Mouse (Mus musculus) embryonic facial prominence, embryonic 13.5 days (tissue): ENCODE results near the gene Copg2. TPM values are rescaled to one million over a fixed set of nuclear protein-coding genes. Genes with fewer than 3 reads are reported as not detected.
"Not testable (repeated sequence)": the region's sequence is repeated elsewhere in the genome, so short reads cannot be mapped to it uniquely, and the experiment has no call there.

Experiments used
- ATAC-seq: fragments of 200-750 bp; cut with Nextera tagmentation; 2 replicates; pipeline ENCODE4 v1.8.0; 2017; ENCODE audit warnings: low read depth; ENCODE audit not compliant: insufficient number of reproducible peaks, insufficient read depth, low FRiP score, low TSS enrichment
- H3K27ac ChIP-seq: fragments of 300-500 bp; sonication (generic); 2 replicates; pipeline ENCODE4 v1.5.1; 2015; ENCODE audit warnings: moderate library complexity, mild to moderate bottlenecking, inconsistent platforms
- H3K27me3 ChIP-seq: fragments of 300-500 bp; sonication (generic); 2 replicates; pipeline ENCODE4 v1.6.1; 2015; ENCODE audit warnings: mild to moderate bottlenecking, inconsistent platforms
- H3K36me3 ChIP-seq: fragments of 300-500 bp; sonication (generic); 2 replicates; pipeline ENCODE4 v1.6.1; 2015; ENCODE audit warnings: mild to moderate bottlenecking, inconsistent platforms
- H3K4me1 ChIP-seq: fragments of 300-500 bp; sonication (generic); 2 replicates; pipeline ENCODE4 v1.6.1; 2015; ENCODE audit warnings: inconsistent platforms
- H3K4me2 ChIP-seq: fragments of 300-500 bp; sonication (generic); 2 replicates; pipeline ENCODE4 v1.6.1; 2015; ENCODE audit warnings: moderate library complexity, mild to moderate bottlenecking, inconsistent platforms
- H3K4me3 ChIP-seq: fragments of 300-500 bp; sonication (generic); 2 replicates; pipeline ENCODE4 v1.5.1; 2015; ENCODE audit warnings: mild to moderate bottlenecking, inconsistent platforms
- H3K9ac ChIP-seq: fragments of 300-500 bp; sonication (generic); 2 replicates; pipeline ENCODE4 v1.6.1; 2015; ENCODE audit warnings: mild to moderate bottlenecking, inconsistent platforms
- H3K9me3 ChIP-seq: fragments of 300-500 bp; sonication (generic); 2 replicates; pipeline ENCODE4 v1.6.1; 2016; ENCODE audit warnings: inconsistent platforms
- WGBS: fragments of 180-500 bp; shearing (Covaris S2); methylation state at CpG from one replicate; pipeline ENCODE4 v1.1.7; 2015; ENCODE audit warnings: mixed read lengths; 5-methylcytosine and 5-hydroxymethylcytosine counted together
- polyA plus RNA-seq: library from polyadenylated mRNA; unstranded; fragments of >200 nt; fragmentation: Nextera tagmentation; extraction: Ambion mirVana; gene quantifications from 2 replicates; pipeline ENCODE4 v1.2.1, GENCODE M21; 2015

The Copg2 gene
- polyA plus RNA-seq, 1 experiment from 2014 or later = 21.5 TPM

- Histone ChIP-seq H3K9me3 (no peaks in the 10 kb centered on the region), H3K4me2 (no peak overlapping the region)
- no peak for ATAC-seq
Observed at GRCm38 (mm10) chr6:30813626-30814025, 83.0 kb downstream of the Copg2 start.

GRCm38 (mm10) chr6:30805053-30805752 is 91.4 kb downstream of the Copg2 start:
- Histone ChIP-seq H3K4me3 (no peak overlapping the region), H3K4me1 (no peaks in the 10 kb centered on the region), H3K27ac (no peak overlapping the region), H3K27me3 (no peaks in the 10 kb centered on the region), H3K36me3 (peaks cover 25% of the 10 kb centered on the region), H3K9ac (no peak overlapping the region), H3K4me2 (no peak overlapping the region), H3K9me3 (no peaks in the 10 kb centered on the region)
- ATAC-seq = peak; percentile 18; the same call in 1 of the 2 replicates
- 89% methylated on average over 5 of the region's 5 CpGs for WGBS

More at GRCm38 (mm10) chr6:30813626-30814025, 83.0 kb downstream of the Copg2 start:
- Histone ChIP-seq H3K4me1 (no peaks in the 10 kb centered on the region), H3K27ac (no peak overlapping the region), H3K4me3 (no peak overlapping the region), H3K36me3 (peaks cover 6% of the 10 kb centered on the region; the same call in 1 of the 2 replicates), H3K27me3 (no peaks in the 10 kb centered on the region), H3K9ac (no peak overlapping the region)

- H3K27ac ChIP-seq = not testable (repeated sequence)
- whole genome bisulfite sequencing = 80% methylated on average over 6 of the region's 6 CpGs
Observed at GRCm38 (mm10) chr6:30804389-30805052, 92.1 kb downstream of the Copg2 start.

GRCm38 (mm10) chr6:30802915-30803314 is 93.7 kb downstream of the Copg2 start:
- ATAC-seq = 0 out of 2 replicates have a peak, but pooled peaks have one; percentile 48
- H3K4me1 ChIP-seq, H3K4me2 ChIP-seq, H3K27me3 ChIP-seq, H3K9ac ChIP-seq, H3K9me3 ChIP-seq, H3K27ac ChIP-seq, H3K4me3 ChIP-seq: not testable (repeated sequence)
- 85% methylated on average over 7 of the region's 7 CpGs for WGBS
- peaks cover 23% of the 10 kb centered on the region for H3K36me3 ChIP-seq

More at GRCm38 (mm10) chr6:30804389-30805052, 92.1 kb downstream of the Copg2 start:
- not testable (repeated sequence) for H3K4me1 ChIP-seq, H3K9me3 ChIP-seq, H3K9ac ChIP-seq, H3K4me2 ChIP-seq, H3K27me3 ChIP-seq, H3K4me3 ChIP-seq
- peak; percentile 87 for ATAC-seq
- H3K36me3 ChIP-seq = peaks cover 25% of the 10 kb centered on the region

GRCm38 (mm10) chr6:30751209-30751608 is 145.4 kb downstream of the Copg2 start:
- WGBS = 77% methylated on average over 2 of the region's 2 CpGs
- no peak overlapping the region for H3K27ac ChIP-seq
- peaks cover 43% of the 10 kb centered on the region for H3K36me3 ChIP-seq
- H3K9me3 ChIP-seq = no peaks in the 10 kb centered on the region
- H3K4me1 ChIP-seq = no peaks in the 10 kb centered on the region
- no peak overlapping the region for H3K4me2 ChIP-seq
- H3K9ac ChIP-seq = no peak overlapping the region
- no peaks in the 10 kb centered on the region for H3K27me3 ChIP-seq
- ATAC-seq = no peak
- no peak overlapping the region for H3K4me3 ChIP-seq

GRCm38 (mm10) chr6:30750482-30750881 is 146.1 kb downstream of the Copg2 start:
- WGBS = 76% methylated on average over 6 of the region's 6 CpGs
- no peaks in the 10 kb centered on the region for H3K9me3 ChIP-seq
- no peaks in the 10 kb centered on the region for H3K27me3 ChIP-seq
- no peak overlapping the region for H3K4me3 ChIP-seq
- H3K36me3 ChIP-seq = peaks cover 49% of the 10 kb centered on the region
- no peak overlapping the region for H3K4me2 ChIP-seq
- peak; percentile 48; the same call in 1 of the 2 replicates for ATAC-seq
- H3K9ac ChIP-seq = no peak overlapping the region
- peaks cover 3% of the 10 kb centered on the region for H3K4me1 ChIP-seq
- no peak overlapping the region for H3K27ac ChIP-seq

GRCm38 (mm10) chr6:30749892-30750291 is 146.7 kb downstream of the Copg2 start:
- no peak overlapping the region for H3K9ac ChIP-seq
- H3K27me3 ChIP-seq = no peaks in the 10 kb centered on the region
- H3K27ac ChIP-seq = no peak overlapping the region
- no peak overlapping the region for H3K4me2 ChIP-seq
- peaks cover 55% of the 10 kb centered on the region for H3K36me3 ChIP-seq
- H3K4me1 ChIP-seq = peaks cover 7% of the 10 kb centered on the region
- no peaks in the 10 kb centered on the region for H3K9me3 ChIP-seq
- no peak overlapping the region for H3K4me3 ChIP-seq
- 56% methylated on average over 1 of the region's 1 CpGs for WGBS
- ATAC-seq = no peak

GRCm38 (mm10) chr6:30749042-30749689 is 147.4 kb downstream of the Copg2 start:
- H3K9ac ChIP-seq = no peak overlapping the region
- H3K9me3 ChIP-seq = no peaks in the 10 kb centered on the region
- 40% methylated on average over 2 of the region's 2 CpGs for WGBS
- H3K36me3 ChIP-seq = peaks cover 59% of the 10 kb centered on the region
- H3K27me3 ChIP-seq = no peaks in the 10 kb centered on the region
- 0 out of 2 replicates have a peak overlapping the region, but pooled peaks have one; percentile 28 for H3K27ac ChIP-seq
- peaks cover 9% of the 10 kb centered on the region for H3K4me1 ChIP-seq
- ATAC-seq = peak; percentile 62; the same call in 1 of the 2 replicates
- H3K4me3 ChIP-seq = no peak overlapping the region
- H3K4me2 ChIP-seq = no peak overlapping the region

- Histone ChIP-seq H3K27me3 (no peaks in the 10 kb centered on the region), H3K36me3 (peaks cover 67% of the 10 kb centered on the region), H3K4me2 (no peak overlapping the region), H3K4me1 (peaks cover 9% of the 10 kb centered on the region), H3K9ac (no peak overlapping the region), H3K27ac (no peak overlapping the region), H3K9me3 (no peaks in the 10 kb centered on the region), H3K4me3 (no peak overlapping the region)
- no peak for ATAC-seq
- 74% methylated on average over 6 of the region's 6 CpGs for WGBS
Observed at GRCm38 (mm10) chr6:30748358-30748910, 148.2 kb downstream of the Copg2 start.

GRCm38 (mm10) chr6:30747631-30748357 is 148.8 kb downstream of the Copg2 start:
- no peak overlapping the region for H3K27ac ChIP-seq
- no peak overlapping the region for H3K9ac ChIP-seq
- 72% methylated on average over 7 of the region's 7 CpGs for WGBS
- H3K36me3 ChIP-seq = peaks cover 73% of the 10 kb centered on the region
- H3K4me1 ChIP-seq = peaks cover 9% of the 10 kb centered on the region
- H3K4me2 ChIP-seq = no peak overlapping the region
- ATAC-seq = no peak
- H3K27me3 ChIP-seq = no peaks in the 10 kb centered on the region
- H3K4me3 ChIP-seq = no peak overlapping the region
- H3K9me3 ChIP-seq = no peaks in the 10 kb centered on the region

GRCm38 (mm10) chr6:30745591-30745990 is 151.0 kb downstream of the Copg2 start:
- no peak overlapping the region for H3K9ac ChIP-seq
- H3K4me3 ChIP-seq = no peak overlapping the region
- H3K27me3 ChIP-seq = no peaks in the 10 kb centered on the region
- 69% methylated on average over 7 of the region's 7 CpGs for WGBS
- no peak for ATAC-seq
- H3K36me3 ChIP-seq = peaks cover 83% of the 10 kb centered on the region
- no peaks in the 10 kb centered on the region for H3K9me3 ChIP-seq
- H3K4me1 ChIP-seq = peaks cover 9% of the 10 kb centered on the region
- peak overlapping the region; percentile 23; the same call in 1 of the 2 replicates for H3K27ac ChIP-seq
- no peak overlapping the region for H3K4me2 ChIP-seq
